Mouse (Mus musculus) E14TG2a.4 (cell line): ENCODE results near the gene Ccdc155.

Source experiments
- CTCF ChIP-seq: conservative IDR thresholded peaks from 2 replicates; pipeline ENCODE4 v1.5.1; 2014; ENCODE audit warnings: low read length
- NANOG ChIP-seq: IDR thresholded peaks from 2 replicates; pipeline ENCODE4 v1.6.1; 2014; ENCODE audit warnings: borderline replicate concordance, low read length, mixed read lengths
- POU5F1 ChIP-seq: IDR thresholded peaks from 2 replicates; pipeline ENCODE4 v1.6.1; 2014; ENCODE audit warnings: low read length, borderline replicate concordance

DNA sequence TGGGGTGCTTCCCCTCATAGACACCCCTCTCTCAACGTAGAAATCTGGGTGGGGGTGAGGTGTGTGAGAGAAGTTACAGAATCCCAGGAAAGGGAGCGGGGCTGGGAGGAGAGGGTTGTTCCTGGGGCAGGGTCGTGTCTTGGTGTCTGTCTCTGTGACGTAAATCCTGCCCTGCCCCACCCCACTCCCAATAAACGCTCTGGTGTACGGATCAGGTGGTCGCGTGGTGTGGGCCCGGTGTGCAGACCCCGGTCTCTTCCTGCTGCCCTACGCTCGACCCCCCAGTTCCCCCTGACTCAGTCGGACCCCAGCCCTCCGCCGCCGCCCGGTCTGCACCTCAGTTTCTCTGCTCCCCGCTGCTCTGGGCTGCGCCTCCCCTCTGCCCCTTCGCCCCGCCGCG lies 28.8 kb downstream of the Ccdc155 start:
- TF ChIP-seq POU5F1 (no peak), CTCF (no peak), NANOG (no peak)
